Mouse (Mus musculus) mouse embryonic stem cell (cell line): ENCODE measurements around the gene Trim25.

Source experiments
- in situ Hi-C, 2 experiments: fragments of 300-500 bp; cut with MboI; formaldehyde crosslinking; loops; 1 replicate in 1 of 2; 3 replicates in 1 of 2; pipeline ENCODE4 v1.14.3; 2019 to 2020; ENCODE audit warnings: low sequenced_read_pairs in 2 of 2, low pct_unique_long_range_greater_than_20kb in 1 of 2, mixed read lengths in 1 of 2; ENCODE audit not compliant: unreplicated experiment in 1 of 2

Trim25 gene

GRCm38 (mm10) chr11:89046021-89046420 lies 46.8 kb downstream of the Trim25 start:
- in situ Hi-C loops, result no loop called here

GRCm38 (mm10) chr11:89051767-89052166 lies 52.6 kb downstream of the Trim25 start:
- in situ Hi-C loops, result no loop called here

- in situ Hi-C loops, result no loop called here
These were observed 56.9 kb downstream of the Trim25 start for GRCm38 (mm10) chr11:89055931-89056690.

- in situ Hi-C loops, result no loop called here
These were observed 59.5 kb downstream of the Trim25 start for GRCm38 (mm10) chr11:89058515-89059270.

- in situ Hi-C loops, result no loop called here
These were observed 60.8 kb downstream of the Trim25 start for GRCm38 (mm10) chr11:89059919-89060422.

- in situ Hi-C loops, result no loop called here
These were observed 61.4 kb downstream of the Trim25 start for GRCm38 (mm10) chr11:89060423-89061089.

GRCm38 (mm10) chr11:89061362-89061761 lies 62.2 kb downstream of the Trim25 start:
- in situ Hi-C loops, result no loop called here

GRCm38 (mm10) chr11:89064312-89064711 lies 65.1 kb downstream of the Trim25 start:
- in situ Hi-C loops, result no loop called here

- in situ Hi-C loops, result no loop called here
These were observed 66.1 kb downstream of the Trim25 start for GRCm38 (mm10) chr11:89065297-89065696.

GRCm38 (mm10) chr11:89066126-89066525 lies 67.0 kb downstream of the Trim25 start:
- in situ Hi-C loops, result no loop called here

- in situ Hi-C loops, result no loop called here
These were observed 67.6 kb downstream of the Trim25 start, which contains the start of gene Dgke for GRCm38 (mm10) chr11:89066750-89067149. Gene Dgke (minus strand): TSS chr11:89066850.

- in situ Hi-C loops, result no loop called here
These were observed 68.2 kb downstream of the Trim25 start for GRCm38 (mm10) chr11:89067301-89067822.

GRCm38 (mm10) chr11:89067871-89068490 lies 68.8 kb downstream of the Trim25 start:
- in situ Hi-C loops, result no loop called here

- in situ Hi-C loops, result no loop called here
These were observed 69.5 kb downstream of the Trim25 start for GRCm38 (mm10) chr11:89068649-89069048.

- in situ Hi-C loops, result no loop called here
These were observed 70.1 kb downstream of the Trim25 start for GRCm38 (mm10) chr11:89069303-89069702.
